Mouse (Mus musculus): ENCODE measurements around the gene Ap1b1.

The Ap1b1 gene

GRCm38 (mm10) chr11:4986695-4987486 lies at the start of gene Ap1b1:
Gene Ap1b1, plus strand, starts transcription at chr11:4986824.
- DNase-seq (ENCODE audit: inconsistent age in 2 of 2, low spot score in 1 of 2): peak; percentile 93 to 98

GRCm38 (mm10) chr11:4946530-4946929 lies 40.1 kb upstream of the Ap1b1 start:
- DNase-seq (ENCODE audit: inconsistent age in 2 of 2, low spot score in 1 of 2): peak in 1 of 2 experiments; percentile 45

GRCm38 (mm10) chr11:4946947-4947812 lies 39.4 kb upstream of the Ap1b1 start:
- DNase-seq (ENCODE audit: inconsistent age in 2 of 2, low spot score in 1 of 2): peak; percentile 59 to 73

GRCm38 (mm10) chr11:4947813-4948174 lies 38.8 kb upstream of the Ap1b1 start, which contains the start of gene Nefh:
Gene Nefh, minus strand, starts transcription at chr11:4948064.
- DNase-seq (ENCODE audit: inconsistent age in 2 of 2, low spot score in 1 of 2): peak in 1 of 2 experiments; percentile 14

GRCm38 (mm10) chr11:4948792-4949191 lies 37.8 kb upstream of the Ap1b1 start:
- DNase-seq (ENCODE audit: inconsistent age in 2 of 2, low spot score in 1 of 2): no peak

- DNase-seq (ENCODE audit: inconsistent age in 2 of 2, low spot score in 1 of 2): peak; percentile 40 to 78
Measured at GRCm38 (mm10) chr11:4949256-4950044, 37.2 kb upstream of the Ap1b1 start.

GRCm38 (mm10) chr11:4953401-4953800 lies 33.2 kb upstream of the Ap1b1 start:
- DNase-seq (ENCODE audit: inconsistent age in 2 of 2, low spot score in 1 of 2): no peak

- DNase-seq (ENCODE audit: inconsistent age in 2 of 2, low spot score in 1 of 2): peak in 1 of 2 experiments; percentile 31
Measured at GRCm38 (mm10) chr11:4953918-4954317, 32.7 kb upstream of the Ap1b1 start.

- peak in 1 of 2 experiments; percentile 64 for DNase-seq (ENCODE audit: inconsistent age in 2 of 2, low spot score in 1 of 2)
Measured at GRCm38 (mm10) chr11:4963099-4963808, 23.4 kb upstream of the Ap1b1 start.

- peak in 1 of 2 experiments; percentile 50 for DNase-seq (ENCODE audit: inconsistent age in 2 of 2, low spot score in 1 of 2)
Measured at GRCm38 (mm10) chr11:4966325-4966724, 20.3 kb upstream of the Ap1b1 start.

GRCm38 (mm10) chr11:4966888-4967287 lies 19.7 kb upstream of the Ap1b1 start:
- peak in 1 of 2 experiments; percentile 37 for DNase-seq (ENCODE audit: inconsistent age in 2 of 2, low spot score in 1 of 2)

- DNase-seq (ENCODE audit: inconsistent age in 2 of 2, low spot score in 1 of 2): no peak
Measured at GRCm38 (mm10) chr11:4967549-4967948, 19.1 kb upstream of the Ap1b1 start.

GRCm38 (mm10) chr11:4968376-4968775 lies 18.2 kb upstream of the Ap1b1 start:
- DNase-seq (ENCODE audit: inconsistent age in 2 of 2, low spot score in 1 of 2): peak in 1 of 2 experiments; percentile 53

- peak; percentile 45 to 81 for DNase-seq (ENCODE audit: inconsistent age in 2 of 2, low spot score in 1 of 2)
Measured at GRCm38 (mm10) chr11:4972967-4973870, 13.4 kb upstream of the Ap1b1 start.

- DNase-seq (ENCODE audit: inconsistent age in 2 of 2, low spot score in 1 of 2): no peak
Measured at GRCm38 (mm10) chr11:4973871-4974256, 12.8 kb upstream of the Ap1b1 start.

- peak in 1 of 2 experiments; percentile 67 for DNase-seq (ENCODE audit: inconsistent age in 2 of 2, low spot score in 1 of 2)
Measured at GRCm38 (mm10) chr11:4974376-4975122, 12.1 kb upstream of the Ap1b1 start.

- peak; percentile 73 to 90 for DNase-seq (ENCODE audit: inconsistent age in 2 of 2, low spot score in 1 of 2)
Measured at GRCm38 (mm10) chr11:4975623-4976022, 11.0 kb upstream of the Ap1b1 start.

GRCm38 (mm10) chr11:4983010-4983409 lies 3.6 kb upstream of the Ap1b1 start:
- no peak for DNase-seq (ENCODE audit: inconsistent age in 2 of 2, low spot score in 1 of 2)

- DNase-seq (ENCODE audit: inconsistent age in 2 of 2, low spot score in 1 of 2): no peak
Measured at GRCm38 (mm10) chr11:4983538-4983937, 3.1 kb upstream of the Ap1b1 start.
